Mouse (Mus musculus): Measurements from ENCODE around the gene Ick. TPM values are rescaled to one million over a fixed set of nuclear protein-coding genes. Genes with fewer than 3 reads are reported as not detected.
"Not testable (repeated sequence)": the region's sequence is repeated elsewhere in the genome, so short reads cannot be mapped to it uniquely, and the experiment has no call there.

Ick gene
- polyA plus RNA-seq, 1 experiment from 2014 or later = 46.3 TPM

DNA sequence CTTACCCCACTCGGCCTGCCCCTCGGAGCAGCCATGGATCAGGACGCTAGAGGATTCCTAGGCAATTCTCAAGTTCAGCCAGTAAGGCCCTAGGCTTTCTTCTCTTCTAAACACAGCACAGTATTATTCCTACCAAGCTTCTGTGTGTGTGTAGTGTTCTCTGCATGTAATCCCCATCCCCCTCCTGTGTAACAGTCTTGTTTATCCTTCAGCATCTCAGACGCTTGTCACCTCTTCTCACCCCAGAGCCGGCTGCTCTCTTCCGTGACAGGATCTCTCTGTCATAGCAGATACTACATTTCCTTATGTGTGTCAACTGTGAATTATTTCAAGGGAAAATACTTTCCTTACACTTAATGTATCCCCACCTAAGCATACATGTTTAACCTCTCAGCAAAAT is 17.0 kb downstream of the Ick start:
- no peaks in the 10 kb centered on the region for H3K9me3 ChIP-seq
- 0 out of 2 replicates have a peak, but pooled peaks cover 2% of the 10 kb centered on the region for H3K36me3 ChIP-seq (replicated peaks)
- no peak overlapping the region for H3K9ac ChIP-seq
- ATAC-seq (replicated peaks) = peak; percentile 55
- no peak overlapping the region for H3K4me3 ChIP-seq
- H3K4me2 ChIP-seq = no peak overlapping the region
- WGBS = 56% methylated on average over 6 of the region's 6 CpGs
- peaks cover 20% of the 10 kb centered on the region for H3K4me1 ChIP-seq
- peak overlapping the region; percentile 54; the same call in 1 of the 2 replicates for H3K27ac ChIP-seq
- H3K27me3 ChIP-seq (replicated peaks) = no peaks in the 10 kb centered on the region

DNA sequence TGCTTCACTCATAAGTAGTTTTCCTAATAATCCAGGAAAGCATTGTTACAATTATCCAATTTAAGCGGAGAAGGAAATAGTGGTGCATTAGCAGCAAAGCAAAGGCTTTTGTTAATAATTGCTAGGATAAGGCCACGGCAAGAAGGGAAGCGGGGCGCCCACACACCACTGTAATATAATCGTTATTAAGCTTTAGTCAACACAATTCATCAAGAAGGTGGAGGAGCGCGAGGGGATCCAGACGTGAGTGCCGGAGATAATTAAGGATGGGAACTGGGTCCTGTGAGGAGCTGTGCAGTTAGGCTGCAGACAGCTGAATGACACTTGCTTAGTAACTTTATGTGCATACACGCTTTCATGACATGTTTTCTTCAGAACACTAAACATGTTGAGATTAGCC is 17.7 kb downstream of the Ick start:
- ATAC-seq (replicated peaks) = peak; percentile 52; the same call in 1 of the 2 replicates
- 56% methylated on average over 10 of the region's 10 CpGs for WGBS

DNA sequence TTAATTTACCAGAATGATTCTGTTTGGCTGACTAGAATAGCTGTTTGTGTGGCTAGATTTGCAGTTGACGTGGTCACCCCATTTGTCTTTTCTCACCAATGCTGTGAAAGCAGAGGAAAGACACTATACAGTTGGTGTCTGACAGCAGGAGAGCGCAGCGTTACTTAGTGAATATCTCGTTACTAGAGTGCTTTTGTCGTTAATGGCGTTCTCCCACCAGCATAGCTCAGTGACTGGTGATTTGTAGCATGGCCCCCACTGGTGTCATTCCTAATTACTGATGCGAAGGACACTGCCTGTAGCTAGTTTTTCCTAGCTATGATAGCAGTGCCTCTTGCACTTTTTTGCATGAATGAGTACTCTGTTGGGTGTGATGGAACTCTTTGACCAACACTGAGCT is 26.7 kb downstream of the Ick start:
- no peak for ATAC-seq (replicated peaks)
- Histone ChIP-seq H3K4me1 (no peaks in the 10 kb centered on the region), H3K4me2 (no peak overlapping the region), H3K9ac (no peak overlapping the region), H3K9me3 (no peaks in the 10 kb centered on the region), H3K36me3 (replicated peaks) (peaks cover 35% of the 10 kb centered on the region), H3K4me3 (no peak overlapping the region), H3K27me3 (replicated peaks) (no peaks in the 10 kb centered on the region), H3K27ac (no peak overlapping the region)
- WGBS = 67% methylated on average over 7 of the region's 7 CpGs

More for the DNA sequence above, 17.7 kb downstream of the Ick start:
- 0 out of 2 replicates have a peak, but pooled peaks cover 4% of the 10 kb centered on the region for H3K36me3 ChIP-seq (replicated peaks)
- H3K9me3 ChIP-seq = no peaks in the 10 kb centered on the region
- H3K9ac ChIP-seq = no peak overlapping the region
- H3K4me1 ChIP-seq = peaks cover 20% of the 10 kb centered on the region
- no peak overlapping the region for H3K4me2 ChIP-seq
- no peaks in the 10 kb centered on the region for H3K27me3 ChIP-seq (replicated peaks)
- H3K4me3 ChIP-seq = no peak overlapping the region
- 0 out of 2 replicates have a peak overlapping the region, but pooled peaks have one; percentile 54 for H3K27ac ChIP-seq

DNA sequence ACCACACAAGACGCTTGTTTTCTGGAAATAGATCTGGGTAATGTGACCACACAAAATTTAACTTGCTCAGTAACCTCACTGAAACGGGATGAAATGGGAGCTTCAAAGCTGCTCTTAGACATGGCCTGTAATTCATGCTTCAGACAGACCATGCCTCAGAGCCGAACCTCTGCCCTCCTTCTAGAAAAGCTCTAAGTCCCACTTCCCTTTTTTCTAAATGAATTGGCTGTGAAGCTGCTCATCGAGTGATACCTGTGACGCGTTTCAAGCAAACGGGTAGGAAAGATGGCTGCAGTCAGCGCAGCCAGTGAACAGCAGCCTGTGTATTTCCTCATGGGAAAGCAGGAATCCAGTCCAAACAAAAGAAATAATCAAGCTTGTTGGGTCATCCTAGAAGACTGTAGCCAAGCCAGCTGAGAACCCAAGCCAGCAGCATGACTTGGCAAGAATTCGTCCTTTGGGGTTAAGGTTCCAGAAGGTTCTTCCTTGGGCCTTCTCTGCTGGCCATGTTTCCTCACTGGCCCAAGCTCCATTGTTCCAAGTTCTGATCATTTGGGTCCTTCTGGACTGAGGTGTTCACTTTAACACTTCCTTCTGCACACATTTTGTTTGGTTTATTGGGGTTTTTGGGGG is 29.2 kb downstream of the Ick start:
- H3K4me1 ChIP-seq = no peaks in the 10 kb centered on the region
- no peak overlapping the region for H3K4me2 ChIP-seq
- peaks cover 40% of the 10 kb centered on the region for H3K36me3 ChIP-seq (replicated peaks)

DNA sequence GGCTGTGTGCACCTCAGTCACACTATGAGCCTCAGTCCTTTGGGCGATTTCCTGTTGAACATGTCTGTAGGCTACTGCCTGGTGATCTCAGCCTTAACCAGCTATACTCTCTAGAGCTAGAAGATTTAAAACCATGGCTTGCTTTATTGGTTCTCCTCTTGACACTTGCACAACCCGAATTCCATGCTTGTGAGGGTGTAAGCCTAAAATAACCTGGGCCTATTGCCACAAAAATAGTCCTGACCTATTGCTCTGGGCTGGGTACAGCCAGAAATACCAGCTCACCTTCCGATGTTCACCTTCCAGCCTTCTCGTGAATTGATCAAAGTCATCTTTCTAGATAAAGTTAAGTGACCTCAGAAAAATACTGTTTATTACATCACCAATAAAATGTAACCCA is 30.5 kb downstream of the Ick start:
- H3K27ac ChIP-seq = no peak overlapping the region
- no peaks in the 10 kb centered on the region for H3K4me1 ChIP-seq
- no peak overlapping the region for H3K9ac ChIP-seq
- no peaks in the 10 kb centered on the region for H3K9me3 ChIP-seq
- 94% methylated on average over 4 of the region's 4 CpGs for WGBS
- no peak overlapping the region for H3K4me2 ChIP-seq
- H3K27me3 ChIP-seq (replicated peaks) = no peaks in the 10 kb centered on the region
- H3K4me3 ChIP-seq = no peak overlapping the region
- peaks cover 45% of the 10 kb centered on the region for H3K36me3 ChIP-seq (replicated peaks)
- ATAC-seq (replicated peaks) = no peak

More for the DNA sequence above, 29.2 kb downstream of the Ick start:
- Histone ChIP-seq H3K27ac (no peak overlapping the region), H3K9me3 (no peaks in the 10 kb centered on the region), H3K9ac (no peak overlapping the region), H3K27me3 (replicated peaks) (no peaks in the 10 kb centered on the region), H3K4me3 (no peak overlapping the region)
- no peak for ATAC-seq (replicated peaks)
- WGBS = 92% methylated on average over 9 of the region's 9 CpGs

DNA sequence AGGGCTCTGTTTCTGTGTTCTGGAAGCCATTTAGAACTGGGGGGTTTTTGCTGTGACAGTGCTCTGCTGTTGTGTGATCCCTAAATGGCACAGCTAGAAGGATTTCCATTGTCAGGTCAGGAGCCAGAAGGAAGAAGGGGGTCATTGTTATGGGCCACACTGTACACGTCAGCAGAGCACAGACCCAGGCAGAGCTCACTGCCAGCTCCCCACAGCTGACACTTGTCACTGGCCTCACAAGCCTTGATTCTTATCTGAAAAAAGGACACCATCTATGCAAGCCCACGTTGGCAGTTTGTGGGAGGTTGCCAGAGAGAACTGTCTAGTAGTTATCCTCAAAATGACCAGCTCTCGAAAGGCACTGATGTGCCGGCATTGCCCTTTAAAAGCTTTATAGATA is 37.1 kb downstream of the Ick start:
- H3K9me3 ChIP-seq = no peaks in the 10 kb centered on the region
- H3K27ac ChIP-seq = 0 out of 2 replicates have a peak overlapping the region, but pooled peaks have one; percentile 2
- H3K36me3 ChIP-seq (replicated peaks) = peaks cover 37% of the 10 kb centered on the region
- no peak overlapping the region for H3K9ac ChIP-seq
- peak; percentile 43 for ATAC-seq (replicated peaks)
- no peak overlapping the region for H3K4me3 ChIP-seq
- H3K27me3 ChIP-seq (replicated peaks) = no peaks in the 10 kb centered on the region
- 55% methylated on average over 4 of the region's 4 CpGs for WGBS
- no peak overlapping the region for H3K4me2 ChIP-seq
- H3K4me1 ChIP-seq = peaks cover 9% of the 10 kb centered on the region; the same call in 1 of the 2 replicates

DNA sequence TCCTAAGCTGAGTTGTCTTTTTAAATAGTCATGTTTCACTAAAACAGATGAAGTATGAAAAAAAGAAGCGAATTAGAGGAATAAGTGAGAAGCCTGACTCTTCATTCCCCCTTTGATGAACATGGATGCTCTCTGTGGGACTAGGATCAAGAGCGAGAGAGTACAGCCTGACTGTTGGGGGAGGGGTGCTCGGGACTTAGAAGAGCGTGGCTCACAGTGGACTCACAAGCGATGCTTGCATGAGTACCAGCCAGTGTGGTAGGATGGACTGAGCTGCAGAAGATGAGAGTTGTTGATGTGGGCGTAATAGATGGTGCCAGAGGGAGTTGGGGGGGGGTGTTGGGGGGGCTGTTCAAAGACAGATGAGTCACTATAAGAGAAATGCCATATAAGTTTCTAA is 37.6 kb downstream of the Ick start:
- Histone ChIP-seq H3K4me2 (no peak overlapping the region), H3K36me3 (replicated peaks) (peaks cover 32% of the 10 kb centered on the region), H3K9me3 (no peaks in the 10 kb centered on the region), H3K4me1 (peaks cover 9% of the 10 kb centered on the region; the same call in 1 of the 2 replicates), H3K4me3 (no peak overlapping the region), H3K27ac (no peak overlapping the region), H3K9ac (no peak overlapping the region), H3K27me3 (replicated peaks) (no peaks in the 10 kb centered on the region)
- WGBS = 58% methylated on average over 6 of the region's 6 CpGs
- ATAC-seq (replicated peaks) = peak; percentile 73

DNA sequence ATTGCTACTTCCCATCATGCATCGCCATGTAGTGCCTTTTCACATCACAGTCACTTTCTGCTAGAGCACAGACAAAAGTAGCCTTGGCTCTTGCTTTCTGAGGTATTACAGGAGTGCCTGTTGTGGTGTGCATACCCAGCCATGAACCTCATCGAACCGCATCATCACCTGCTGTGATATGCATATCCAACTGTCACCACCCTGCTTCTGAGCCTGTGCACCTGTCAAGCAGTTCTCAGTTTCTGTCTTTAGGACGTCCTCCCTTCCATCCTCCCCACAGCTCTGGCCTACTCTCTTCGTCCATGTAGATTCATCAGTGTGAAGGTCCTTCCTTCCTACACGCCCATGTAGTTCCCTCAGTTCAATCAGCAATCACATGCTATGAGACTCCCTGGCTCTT is 39.2 kb downstream of the Ick start:
- WGBS = 92% methylated on average over 6 of the region's 6 CpGs
- Histone ChIP-seq H3K36me3 (replicated peaks) (peaks cover 21% of the 10 kb centered on the region), H3K27me3 (replicated peaks) (no peaks in the 10 kb centered on the region), H3K9ac (no peak overlapping the region), H3K4me1 (peaks cover 9% of the 10 kb centered on the region; the same call in 1 of the 2 replicates), H3K9me3 (no peaks in the 10 kb centered on the region), H3K4me2 (no peak overlapping the region), H3K4me3 (no peak overlapping the region), H3K27ac (no peak overlapping the region)
- ATAC-seq (replicated peaks) = no peak

DNA sequence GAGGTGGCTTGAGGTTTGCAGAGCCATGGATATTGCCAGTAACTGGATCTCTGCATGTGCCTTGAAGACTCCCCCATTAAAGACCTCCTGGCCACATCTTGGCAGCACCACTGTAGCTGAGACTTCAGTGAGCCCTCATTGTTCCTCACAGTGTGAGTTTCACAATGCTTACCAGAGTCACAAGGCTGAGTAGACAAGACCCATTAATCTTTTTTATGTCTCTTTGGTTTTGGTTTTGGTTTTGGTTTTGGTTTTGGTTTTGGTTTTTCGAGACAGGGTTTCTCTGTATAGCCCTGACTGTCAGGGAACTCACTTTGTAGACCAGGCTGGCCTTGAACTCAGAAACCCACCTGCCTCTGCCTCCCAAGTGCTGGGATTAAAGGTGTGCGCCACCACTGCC is 40.8 kb downstream of the Ick start:
- not testable (repeated sequence) for H3K9me3 ChIP-seq; H3K4me2 ChIP-seq; H3K27me3 ChIP-seq (replicated peaks); H3K4me1 ChIP-seq; ATAC-seq (replicated peaks); H3K27ac ChIP-seq; H3K9ac ChIP-seq; H3K4me3 ChIP-seq
- peaks cover 14% of the 10 kb centered on the region; the same call in 1 of the 2 replicates for H3K36me3 ChIP-seq (replicated peaks)
- WGBS = 96% methylated on average over 2 of the region's 2 CpGs

DNA sequence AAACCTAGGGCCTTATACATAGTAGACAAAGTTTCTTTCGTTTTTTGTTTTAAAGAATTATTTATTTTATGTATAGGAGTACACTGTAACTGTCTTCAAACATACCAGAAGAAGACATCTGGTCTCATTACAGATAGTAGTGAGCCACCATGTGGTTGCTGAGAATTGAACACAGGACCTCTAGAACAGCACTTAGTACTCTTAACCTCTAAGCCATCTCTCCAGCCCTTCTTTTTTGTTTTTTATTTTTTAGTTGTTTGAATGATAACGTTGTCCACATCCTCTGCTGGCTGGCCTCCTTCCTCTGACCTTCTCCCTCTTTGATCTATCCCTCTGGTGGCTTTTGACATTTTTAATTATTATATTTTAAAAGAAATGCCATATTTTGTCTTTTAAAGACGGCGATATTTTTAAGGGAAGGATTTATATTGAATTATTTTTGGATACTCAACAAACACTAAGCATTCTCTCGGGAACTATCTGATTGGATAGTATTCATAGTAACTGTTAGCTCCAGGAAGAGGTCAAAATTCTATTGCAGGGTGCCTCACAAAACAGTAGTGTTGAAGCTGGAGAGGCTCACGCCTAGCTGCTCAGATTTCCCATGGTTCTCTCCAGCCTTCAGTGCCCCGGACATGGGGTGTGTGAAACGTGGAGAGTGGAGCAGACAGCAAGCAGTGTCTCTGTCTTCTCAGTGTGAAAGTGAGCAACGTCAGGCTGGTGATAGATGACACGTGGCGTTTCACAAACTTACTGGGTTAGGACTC is 45.4 kb downstream of the Ick start:
- Histone ChIP-seq H3K27me3 (replicated peaks) (no peaks in the 10 kb centered on the region), H3K4me2 (no peak overlapping the region), H3K27ac (no peak overlapping the region), H3K4me3 (no peak overlapping the region), H3K4me1 (no peaks in the 10 kb centered on the region), H3K9ac (no peak overlapping the region), H3K36me3 (replicated peaks) (peaks cover 37% of the 10 kb centered on the region; the same call in 1 of the 2 replicates), H3K9me3 (no peaks in the 10 kb centered on the region)
- ATAC-seq (replicated peaks) = no peak
- 94% methylated on average over 11 of the region's 11 CpGs for WGBS

DNA sequence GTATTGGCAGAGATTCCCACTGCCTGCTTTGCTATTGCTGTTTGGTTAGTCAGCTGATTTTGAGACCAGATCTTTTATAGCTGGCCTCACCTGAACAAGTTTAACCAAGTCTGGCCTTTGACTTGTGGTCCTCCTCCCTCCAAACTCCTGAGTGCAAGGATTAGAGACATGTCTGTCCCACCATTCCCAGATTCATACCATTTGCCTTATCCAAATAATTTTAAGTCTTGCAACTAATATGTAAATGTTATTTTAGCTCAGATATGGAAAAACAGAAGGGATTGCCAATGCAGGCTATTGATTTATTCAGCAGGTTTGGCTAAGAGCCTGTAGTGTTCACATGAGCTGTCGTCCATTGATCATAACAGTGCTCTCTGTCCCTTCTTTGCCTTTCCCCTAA is 48.2 kb downstream of the Ick start:
- Histone ChIP-seq H3K36me3 (replicated peaks) (peaks cover 60% of the 10 kb centered on the region), H3K9me3 (no peaks in the 10 kb centered on the region), H3K4me2 (no peak overlapping the region), H3K4me1 (no peaks in the 10 kb centered on the region), H3K27ac (no peak overlapping the region), H3K27me3 (replicated peaks) (no peaks in the 10 kb centered on the region), H3K9ac (no peak overlapping the region), H3K4me3 (no peak overlapping the region)
- no peak for ATAC-seq (replicated peaks)
- 87% methylated on average over 1 of the region's 1 CpGs for WGBS

DNA sequence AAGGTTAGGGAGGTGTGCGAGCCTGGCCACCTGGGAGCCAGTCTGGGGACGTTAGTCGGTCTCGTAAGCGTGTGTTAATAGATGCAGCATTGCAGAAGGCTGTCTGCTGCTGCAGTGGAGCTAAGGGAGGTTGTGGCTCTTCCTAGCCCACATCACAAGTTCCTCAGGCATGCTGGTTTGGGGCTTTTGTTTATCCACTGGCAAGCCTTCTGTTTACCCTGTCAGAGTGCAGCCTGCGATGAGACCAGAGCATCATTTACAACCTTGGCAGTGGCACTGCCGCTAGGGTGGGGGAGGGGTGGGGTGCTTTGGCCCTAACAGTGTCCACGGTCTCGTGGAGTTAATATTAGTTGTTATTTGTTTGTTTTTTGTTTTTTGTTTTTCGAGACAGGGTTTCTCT is 54.3 kb downstream of the Ick start:
- WGBS = 88% methylated on average over 10 of the region's 10 CpGs
- Histone ChIP-seq H3K9me3 (no peaks in the 10 kb centered on the region), H3K36me3 (replicated peaks) (peaks cover 54% of the 10 kb centered on the region), H3K4me1 (no peaks in the 10 kb centered on the region), H3K4me3 (no peak overlapping the region), H3K9ac (no peak overlapping the region), H3K4me2 (no peak overlapping the region), H3K27ac (no peak overlapping the region), H3K27me3 (replicated peaks) (no peaks in the 10 kb centered on the region)
- ATAC-seq (replicated peaks) = no peak
